Comparison of ENCODE assay signal across 17 mouse cellular contexts in the genomic region with DNA sequence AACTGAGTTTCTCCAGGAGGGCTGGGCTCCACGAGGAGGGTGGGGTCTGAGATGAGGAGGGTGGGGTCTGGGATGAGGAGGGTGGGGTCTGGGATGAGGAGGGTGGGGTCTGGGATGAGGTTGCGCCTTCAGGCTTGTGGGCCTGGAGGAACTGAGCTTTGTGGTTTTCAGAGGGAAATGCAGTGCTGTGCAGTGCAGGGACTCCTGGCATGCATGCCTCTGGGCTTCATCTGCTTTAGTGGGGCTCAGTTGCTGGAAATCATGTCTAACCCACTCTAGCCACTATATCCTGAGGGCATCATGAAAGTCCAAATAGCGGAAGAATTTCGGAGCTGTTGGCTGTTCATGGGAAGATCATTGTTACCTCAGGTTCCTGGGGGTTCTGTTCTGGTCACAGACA. TPM values are rescaled to one million over a fixed set of nuclear protein-coding genes. Genes with fewer than 3 reads are reported as not detected.
DNase-seq lines count a peak whose midpoint lies in the region; ATAC-seq lines count a peak whose summit lies in the region.
"Had no signal": no experiment of that assay in that cellular context is flagged by ENCODE, and none has a peak within 500 bp of the region (broad histone marks: within the 10 kb centered on the region; RNA-seq: fewer than 3 reads in every experiment).

No protein-coding gene starts in this region.

- no peaks in the 10 kb centered on the region for H3K27me3 ChIP-seq in limb, embryonic 15.5 days
- no peaks in the 10 kb centered on the region for H3K27me3 ChIP-seq in limb, embryonic 10.5 days (ENCODE audit: low read depth, poor library complexity, severe bottlenecking)
- H3K27me3 ChIP-seq: liver, embryonic 13.5 days had no signal

- no peaks in the 10 kb centered on the region for H3K9me3 ChIP-seq in limb, embryonic 15.5 days
- no peaks in the 10 kb centered on the region for H3K9me3 ChIP-seq in limb, embryonic 10.5 days (replicated peaks)
- H3K9me3 ChIP-seq: hindbrain, embryonic 10.5 days; liver, embryonic 13.5 days had no signal

- no peak overlapping the region for H3K4me3 ChIP-seq in limb, embryonic 15.5 days
- no peak overlapping the region for H3K4me3 ChIP-seq in limb, embryonic 10.5 days
- H3K4me3 ChIP-seq: hindbrain, embryonic 10.5 days; liver, embryonic 13.5 days had no signal

- no peak for ATAC-seq in limb, embryonic 15.5 days (ENCODE audit: insufficient number of reproducible peaks, low FRiP score, low TSS enrichment, low read depth)
- ATAC-seq in erythroid progenitor cell, adult 5-6 weeks (replicated peaks; ENCODE audit: low FRiP score, poor library complexity, severe bottlenecking), result 0 out of 2 replicates have a peak, but pooled peaks have one; percentile 14
- peak; percentile 35; the same call in 1 of the 2 replicates for ATAC-seq in megakaryocyte, adult 5-6 weeks (ENCODE audit: poor library complexity, severe bottlenecking)
- ATAC-seq: lung, postnatal 0 days had no signal

- no peak for DNase-seq in limb, embryonic 10.5 days (ENCODE audit: low spot score)
- peak; percentile 61 for DNase-seq in R1 (ENCODE audit: low read depth, low spot score)
- DNase-seq in kidney, postnatal 10 days, result no peak
- DNase-seq in right cerebral cortex, postnatal 4 days, result no peak
- DNase-seq in embryo, embryonic 10.5 days (ENCODE audit: low spot score), result no peak
- DNase-seq: B cell, adult 2 months; gastrocnemius, postnatal 36 days; kidney, adult 18-20 months; liver, embryonic 13.5 days; spleen, adult 18-20 months; thymus, postnatal 36 days had no signal

- WGBS in limb, embryonic 15.5 days, result 59% methylated on average over 4 of the region's 4 CpGs
- 68% methylated on average over 4 of the region's 4 CpGs for WGBS in limb, embryonic 10.5 days

- H3K4me2 ChIP-seq in limb, embryonic 15.5 days, result no peak overlapping the region
- H3K4me2 ChIP-seq: liver, embryonic 13.5 days had no signal

- H3K27ac ChIP-seq in limb, embryonic 15.5 days, result peak overlapping the region; percentile 44; the same call in 1 of the 2 replicates
- no peak overlapping the region for H3K27ac ChIP-seq in limb, embryonic 10.5 days
- H3K27ac ChIP-seq: hindbrain, embryonic 10.5 days; kidney, postnatal 0 days; liver, embryonic 13.5 days had no signal

- H3K4me1 ChIP-seq in limb, embryonic 15.5 days, result peaks cover 8% of the 10 kb centered on the region
- no peaks in the 10 kb centered on the region for H3K4me1 ChIP-seq in limb, embryonic 10.5 days

- H3K9ac ChIP-seq in limb, embryonic 15.5 days, result no peak overlapping the region
- H3K9ac ChIP-seq: liver, embryonic 13.5 days had no signal

- peaks cover 28% of the 10 kb centered on the region for H3K36me3 ChIP-seq in limb, embryonic 15.5 days
- H3K36me3 ChIP-seq in limb, embryonic 10.5 days, result peaks cover 97% of the 10 kb centered on the region

RNA-seq across cellular contexts. Expression of a gene that starts 20.4 kb away (rescaled TPM):
- 179 and 202 TPM in 2 replicates for polyA plus RNA-seq in limb, embryonic 15.5 days (2015; fragmentation: Nextera tagmentation; extraction: Ambion mirVana)
- polyA plus RNA-seq in limb, embryonic 10.5 days (2016; fragmentation: Nextera tagmentation; extraction: Ambion mirVana), result 228 and 232 TPM in 2 replicates
- total RNA-seq in erythroid progenitor cell, adult 5-6 weeks (2015; ENCODE audit: low replicate concordance), result 53.2 and 58.7 TPM in 2 replicates
- 33.4 and 54.2 TPM in 2 replicates for total RNA-seq in erythroid progenitor cell, adult 5-6 weeks (2017; ENCODE audit: low replicate concordance)
- total RNA-seq in megakaryocyte, adult 5-6 weeks (2015), result 128 and 137 TPM in 2 replicates
- 102 and 108 TPM in 2 replicates for total RNA-seq in megakaryocyte, adult 5-6 weeks (2017)

RNA-seq across cellular contexts. Expression of a gene that starts 52.2 kb away (rescaled TPM):
- 91.1 and 100 TPM in 2 replicates for polyA plus RNA-seq in limb, embryonic 15.5 days (2015; fragmentation: Nextera tagmentation; extraction: Ambion mirVana)
- polyA plus RNA-seq in limb, embryonic 10.5 days (2016; fragmentation: Nextera tagmentation; extraction: Ambion mirVana), result 98.5 TPM in 2 replicates
- 0.72 and 1.3 TPM in 2 replicates for total RNA-seq in erythroid progenitor cell, adult 5-6 weeks (2015; ENCODE audit: low replicate concordance)
- 0.13 TPM in 1 of 2 replicates, not detected in the other for total RNA-seq in erythroid progenitor cell, adult 5-6 weeks (2017; ENCODE audit: low replicate concordance)
- 0.27 and 0.34 TPM in 2 replicates for total RNA-seq in megakaryocyte, adult 5-6 weeks (2015)
- total RNA-seq in megakaryocyte, adult 5-6 weeks (2017), result 0.45 and 2.2 TPM in 2 replicates
